Mouse (Mus musculus): ENCODE data around the gene Mmaa. TPM values are rescaled to one million over a fixed set of nuclear protein-coding genes. Genes with fewer than 3 reads are reported as not detected.
A peak's percentile ranks its signal among the peaks of the same experiment; 100 is the strongest.

Mmaa gene
- total and polyA plus RNA-seq, 3 experiments: 3.3 to 4.7 (median 4.1) TPM

- no peak overlapping the region for H3K9ac ChIP-seq (ENCODE audit: insufficient read depth, low read depth)
- H3K9me3 ChIP-seq (replicated peaks; ENCODE audit: low read length): no peaks in the 10 kb centered on the region
- H3K4me1 ChIP-seq (ENCODE audit: control insufficient read depth in 1 of 2, insufficient read depth in 2 of 2): peaks cover 6% of the 10 kb centered on the region in 2 experiments; a peak in 3 of 4 replicates
- no peaks in the 10 kb centered on the region for H3K79me2 ChIP-seq (replicated peaks; ENCODE audit: control insufficient read depth, extremely low read depth, insufficient read depth, poor library complexity, severe bottlenecking)
- H3K4me2 ChIP-seq (ENCODE audit: insufficient read depth, low read depth, poor library complexity, severe bottlenecking): no peak overlapping the region
- peaks cover 55% of the 10 kb centered on the region for H3K27me3 ChIP-seq (replicated peaks)
- dilution Hi-C loops (cut with MboI; ENCODE audit: extremely low pct_ligation_motif_present, extremely low pct_unique_long_range_greater_than_20kb, low sequenced_read_pairs): no loop called here
- in situ Hi-C loops (cut with MboI; ENCODE audit: low pct_ligation_motif_present, low pct_unique_long_range_greater_than_20kb, low sequenced_read_pairs): no loop called here
- peak overlapping the region in 1 of 3 experiments; percentile 50 for H3K4me3 ChIP-seq (replicated peaks in 1 of 3; ENCODE audit: low read depth in 2 of 3, low read length in 2 of 3, poor library complexity in 1 of 3)
- no peaks in the 10 kb centered on the region for H3K36me3 ChIP-seq (replicated peaks in 1 of 2; ENCODE audit: control insufficient read depth in 1 of 2, insufficient read depth in 1 of 2, low read length in 1 of 2)
- DNase-seq (ENCODE audit: extremely low read depth): no peak
- H3K27ac ChIP-seq (ENCODE audit: insufficient read depth, low read depth): no peak overlapping the region
- TF ChIP-seq CHD2 (IDR thresholded peaks at IDR 0.05; ENCODE audit: low read length): no peak
- peak; percentile 82 for TF ChIP-seq BHLHE40 (IDR thresholded peaks at IDR 0.05; ENCODE audit: low read depth, low read length)
Observed at GRCm38 (mm10) chr8:79324036-79324435, 29.3 kb upstream of the Mmaa start.

- dilution Hi-C loops (cut with MboI; ENCODE audit: extremely low pct_ligation_motif_present, extremely low pct_unique_long_range_greater_than_20kb, low sequenced_read_pairs) (no loop called here), in situ Hi-C loops (cut with MboI; ENCODE audit: low pct_ligation_motif_present, low pct_unique_long_range_greater_than_20kb, low sequenced_read_pairs) (no loop called here)
- Histone ChIP-seq H3K4me3 (replicated peaks in 1 of 3; ENCODE audit: low read depth in 2 of 3, low read length in 2 of 3, poor library complexity in 1 of 3) (no peak overlapping the region), H3K27me3 (replicated peaks) (peaks cover 50% of the 10 kb centered on the region), H3K27ac (ENCODE audit: insufficient read depth, low read depth) (no peak overlapping the region), H3K36me3 (replicated peaks in 1 of 2; ENCODE audit: control insufficient read depth in 1 of 2, insufficient read depth in 1 of 2, low read length in 1 of 2) (no peaks in the 10 kb centered on the region), H3K4me2 (ENCODE audit: insufficient read depth, low read depth, poor library complexity, severe bottlenecking) (no peak overlapping the region), H3K4me1 (ENCODE audit: control insufficient read depth in 1 of 2, insufficient read depth in 2 of 2) (peaks cover 5 to 6% of the 10 kb centered on the region in 2 experiments; a peak in 3 of 4 replicates), H3K9me3 (replicated peaks; ENCODE audit: low read length) (no peaks in the 10 kb centered on the region), H3K9ac (ENCODE audit: insufficient read depth, low read depth) (no peak overlapping the region), H3K79me2 (replicated peaks; ENCODE audit: control insufficient read depth, extremely low read depth, insufficient read depth, poor library complexity, severe bottlenecking) (no peaks in the 10 kb centered on the region)
- TF ChIP-seq POLR2AphosphoS2 (IDR thresholded peaks at IDR 0.05; ENCODE audit: low read depth, low read length) (no peak), BHLHE40 (IDR thresholded peaks at IDR 0.05; ENCODE audit: low read depth, low read length) (no peak), RCOR1 (conservative IDR thresholded peaks at IDR 0.05; ENCODE audit: low read depth, low read length) (no peak), MAFK (IDR thresholded peaks at IDR 0.05; ENCODE audit: insufficient replicate concordance, low read length) (no peak), HCFC1 (IDR thresholded peaks at IDR 0.05; ENCODE audit: low read depth, low read length) (no peak), PAX5 (IDR thresholded peaks at IDR 0.05; ENCODE audit: low read length) (no peak), SIN3A (IDR thresholded peaks at IDR 0.05; ENCODE audit: low read length) (no peak), UBTF (IDR thresholded peaks at IDR 0.05; ENCODE audit: low read depth, low read length) (no peak), JUND (conservative IDR thresholded peaks at IDR 0.05; ENCODE audit: low read depth, low read length) (no peak), USF1 (IDR thresholded peaks at IDR 0.05; ENCODE audit: low read depth, low read length) (no peak), ZKSCAN1 (IDR thresholded peaks at IDR 0.05; ENCODE audit: borderline replicate concordance, low read depth, low read length) (no peak), RAD21 (IDR thresholded peaks at IDR 0.05; ENCODE audit: low read depth, low read length) (no peak), E2F4 (IDR thresholded peaks at IDR 0.05; ENCODE audit: insufficient replicate concordance, low read depth, low read length) (no peak), IRF4 (IDR thresholded peaks at IDR 0.05; ENCODE audit: low read depth, low read length) (no peak), MXI1 (IDR thresholded peaks at IDR 0.05; ENCODE audit: low read depth, low read length) (no peak), ZMIZ1 (IDR thresholded peaks at IDR 0.05; ENCODE audit: low read depth, low read length) (no peak)
- DNase-seq (ENCODE audit: extremely low read depth): no peak
Observed at GRCm38 (mm10) chr8:79323121-79323520, 28.4 kb upstream of the Mmaa start.
